Mouse (Mus musculus): Measurements from ENCODE around the gene Mtfp1.
"Not testable (repeated sequence)": the region's sequence is repeated elsewhere in the genome, so short reads cannot be mapped to it uniquely, and the experiment has no call there.

Gene Mtfp1

GRCm38 (mm10) chr11:4095171-4096053 lies at the start of gene Mtfp1:
TSS of gene Mtfp1 (minus strand) at chr11:4095445.
- DNase-seq (ENCODE audit: low spot score) = peak; percentile 68

GRCm38 (mm10) chr11:4143281-4144062 lies 48.2 kb upstream of the Mtfp1 start:
- DNase-seq (ENCODE audit: low spot score) = no peak

- no peak for DNase-seq (ENCODE audit: low spot score)
Observed at GRCm38 (mm10) chr11:4142352-4142751, 47.1 kb upstream of the Mtfp1 start.

- DNase-seq (ENCODE audit: low spot score) = no peak
Observed at GRCm38 (mm10) chr11:4141505-4141904, 46.3 kb upstream of the Mtfp1 start.

- no peak for DNase-seq (ENCODE audit: low spot score)
Observed at GRCm38 (mm10) chr11:4138964-4139363, 43.7 kb upstream of the Mtfp1 start.

- DNase-seq (ENCODE audit: low spot score) = peak; percentile 90
Observed at GRCm38 (mm10) chr11:4134986-4135935, 40.0 kb upstream of the Mtfp1 start, which contains the start of gene Rnf215. TSS of gene Rnf215 (plus strand) at chr11:4135202.

- DNase-seq (ENCODE audit: low spot score) = no peak
Observed at GRCm38 (mm10) chr11:4134400-4134799, 39.2 kb upstream of the Mtfp1 start.

- no peak for DNase-seq (ENCODE audit: low spot score)
Observed at GRCm38 (mm10) chr11:4133450-4133849, 38.2 kb upstream of the Mtfp1 start.

- not testable (repeated sequence) for DNase-seq (ENCODE audit: low spot score)
Observed at GRCm38 (mm10) chr11:4128461-4128860, 33.2 kb upstream of the Mtfp1 start.

- DNase-seq (ENCODE audit: low spot score) = no peak
Observed at GRCm38 (mm10) chr11:4127059-4127458, 31.8 kb upstream of the Mtfp1 start.

GRCm38 (mm10) chr11:4123922-4124321 lies 28.7 kb upstream of the Mtfp1 start:
- DNase-seq (ENCODE audit: low spot score) = no peak

- DNase-seq (ENCODE audit: low spot score) = no peak
Observed at GRCm38 (mm10) chr11:4122742-4123579, 27.7 kb upstream of the Mtfp1 start, which contains the start of gene Sec14l2. TSS of gene Sec14l2 (minus strand) at chr11:4123415.

- no peak for DNase-seq (ENCODE audit: low spot score)
Observed at GRCm38 (mm10) chr11:4122226-4122625, 27.0 kb upstream of the Mtfp1 start.

- DNase-seq (ENCODE audit: low spot score) = no peak
Observed at GRCm38 (mm10) chr11:4121691-4122090, 26.4 kb upstream of the Mtfp1 start.

GRCm38 (mm10) chr11:4119635-4120034 lies 24.4 kb upstream of the Mtfp1 start:
- DNase-seq (ENCODE audit: low spot score) = no peak

- peak; percentile 69 for DNase-seq (ENCODE audit: low spot score)
Observed at GRCm38 (mm10) chr11:4118081-4118921, 23.1 kb upstream of the Mtfp1 start.

GRCm38 (mm10) chr11:4117372-4118071 lies 22.3 kb upstream of the Mtfp1 start:
- no peak for DNase-seq (ENCODE audit: low spot score)

- DNase-seq (ENCODE audit: low spot score) = no peak
Observed at GRCm38 (mm10) chr11:4116458-4117141, 21.4 kb upstream of the Mtfp1 start.

GRCm38 (mm10) chr11:4115407-4115806 lies 20.2 kb upstream of the Mtfp1 start:
- DNase-seq (ENCODE audit: low spot score) = no peak
